Mouse (Mus musculus) midbrain, postnatal 0 days (tissue): Measurements from ENCODE around the gene Fam198b. TPM values are rescaled to one million over a fixed set of nuclear protein-coding genes. Genes with fewer than 3 reads are reported as not detected.

ENCODE experiments used
- ATAC-seq: fragments of 200-750 bp; cut with Nextera tagmentation; 2 replicates; pipeline ENCODE4 v1.8.0; 2017; ENCODE audit warnings: moderate number of reproducible peaks, mild to moderate bottlenecking, moderate TSS enrichment, moderate library complexity; ENCODE audit not compliant: low FRiP score
- DNase-seq: peaks from one replicate; pipeline ENCODE4 v3.0.0-alpha.2; 2015; ENCODE audit warnings: low spot score
- H3K27ac ChIP-seq: fragments of 300-500 bp; sonication (generic); 2 replicates; pipeline ENCODE4 v1.5.1; 2014; ENCODE audit warnings: low read depth, mild to moderate bottlenecking, low read length, mixed read lengths
- H3K27me3 ChIP-seq: fragments of 300-500 bp; sonication (generic); 2 replicates; pipeline ENCODE4 v1.6.1; 2014; ENCODE audit warnings: low read length, control low read depth, mixed read lengths; ENCODE audit not compliant: insufficient read depth
- H3K36me3 ChIP-seq: fragments of 300-500 bp; sonication (generic); 2 replicates; pipeline ENCODE4 v1.6.1; 2014; ENCODE audit warnings: low read length, control low read depth, mixed read lengths; ENCODE audit not compliant: insufficient read depth
- H3K4me1 ChIP-seq: fragments of 300-500 bp; sonication (generic); 2 replicates; pipeline ENCODE4 v1.6.1; 2014; ENCODE audit warnings: mild to moderate bottlenecking, control low read depth, antibody characterized with exemption, low read length, mixed read lengths; ENCODE audit not compliant: insufficient read depth
- H3K4me2 ChIP-seq: fragments of 300-500 bp; sonication (generic); 2 replicates; pipeline ENCODE4 v1.6.1; 2014; ENCODE audit warnings: low read depth, mild to moderate bottlenecking, low read length, mixed read lengths; ENCODE audit not compliant: poor library complexity, severe bottlenecking
- H3K4me3 ChIP-seq: fragments of 300-500 bp; sonication (generic); 2 replicates; pipeline ENCODE4 v1.5.1; 2014; ENCODE audit warnings: low read depth, mild to moderate bottlenecking, low read length, moderate library complexity
- H3K9ac ChIP-seq: fragments of 300-500 bp; sonication (generic); replicated peaks from 2 replicates; pipeline ENCODE4 v1.6.1; 2014; ENCODE audit warnings: mild to moderate bottlenecking, low read length, moderate library complexity, mixed read lengths; ENCODE audit not compliant: poor library complexity, severe bottlenecking
- H3K9me3 ChIP-seq: fragments of 300-500 bp; sonication (generic); 2 replicates; pipeline ENCODE4 v1.6.1; 2016; ENCODE audit warnings: low read length, control low read depth
- CTCF ChIP-seq: IDR thresholded peaks from 2 replicates; pipeline ENCODE4 v1.5.1; 2016; ENCODE audit warnings: antibody characterized with exemption, mild to moderate bottlenecking
- WGBS: fragments of 180-500 bp; shearing (Covaris S2); extraction: QIAGEN DNeasy Blood & Tissue Kit; methylation state at CpG from one replicate; pipeline ENCODE4 v1.1.7; 2014; 5-methylcytosine and 5-hydroxymethylcytosine counted together
- polyA plus RNA-seq: library from polyadenylated mRNA; unstranded; fragments of >200 nt; fragmentation: Nextera tagmentation; extraction: Ambion mirVana; gene quantifications from 2 replicates; pipeline ENCODE4 v1.2.1, GENCODE M21; 2015
- total RNA-seq: library from RNA; depleted of rRNA; stranded (reverse); fragments of >200 nt; gene quantifications from 2 replicates; pipeline ENCODE4 v1.2.3, GENCODE M21; 2014

The Fam198b gene
- total and polyA plus RNA-seq, 2 experiments from 2014 or later: 0.65 to 1.3 TPM

DNA sequence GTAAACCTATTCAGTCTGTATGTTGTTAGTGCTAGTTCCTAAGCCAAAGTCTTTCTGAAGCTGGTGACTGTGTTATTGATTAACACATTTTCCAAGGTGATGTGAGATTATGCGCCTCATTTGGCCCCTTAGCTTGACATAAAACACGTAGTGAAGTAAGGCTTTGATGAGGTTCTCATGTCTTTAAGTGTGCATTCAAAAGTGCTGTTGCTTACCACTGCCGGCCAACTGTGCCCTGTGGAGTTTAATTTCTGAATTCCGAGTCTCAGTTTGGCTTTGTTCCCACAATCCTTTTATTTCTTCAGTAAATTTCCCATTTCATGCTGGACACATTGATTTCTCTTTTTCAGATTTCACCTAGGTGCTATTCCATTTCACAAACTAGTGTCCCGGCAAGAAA, 26.6 kb upstream of the Fam198b start:
- ATAC-seq (no peak), DNase-seq (no peak)
- WGBS: 55% methylated on average over 5 of the region's 5 CpGs
- TF ChIP-seq CTCF: no peak
- no peaks in the 10 kb centered on the region for H3K9me3 ChIP-seq
- no peak overlapping the region for H3K4me2 ChIP-seq
- H3K27me3 ChIP-seq: no peaks in the 10 kb centered on the region
- H3K36me3 ChIP-seq: no peaks in the 10 kb centered on the region
- H3K9ac ChIP-seq: no peak overlapping the region
- no peaks in the 10 kb centered on the region for H3K4me1 ChIP-seq
- H3K27ac ChIP-seq: no peak overlapping the region
- no peak overlapping the region for H3K4me3 ChIP-seq

DNA sequence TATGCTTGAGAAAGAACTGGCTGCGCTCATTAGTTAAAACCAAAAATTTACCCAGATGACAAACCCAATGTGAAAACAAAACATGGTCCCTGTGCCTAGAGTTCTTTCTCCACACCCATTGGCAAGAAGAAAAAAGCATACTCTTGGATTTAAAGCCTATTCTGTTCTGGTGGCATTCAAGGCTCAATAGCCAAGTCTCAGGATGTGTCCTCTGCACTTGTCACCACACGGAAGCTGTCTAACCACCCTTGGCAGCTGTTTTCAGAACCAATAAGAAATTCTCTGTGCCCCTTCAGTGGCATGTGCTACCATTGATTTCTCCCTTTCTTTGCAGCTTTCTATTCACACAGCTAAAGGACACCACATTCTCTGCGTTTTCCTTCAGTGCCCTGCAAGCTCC, 26.1 kb upstream of the Fam198b start:
- Histone ChIP-seq H3K36me3 (no peaks in the 10 kb centered on the region), H3K4me3 (no peak overlapping the region), H3K27ac (no peak overlapping the region), H3K4me2 (no peak overlapping the region), H3K9me3 (no peaks in the 10 kb centered on the region), H3K4me1 (no peaks in the 10 kb centered on the region), H3K27me3 (no peaks in the 10 kb centered on the region), H3K9ac (no peak overlapping the region)
- ATAC-seq (no peak), DNase-seq (no peak)
- TF ChIP-seq CTCF: no peak
- 62% methylated on average over 3 of the region's 3 CpGs for WGBS

DNA sequence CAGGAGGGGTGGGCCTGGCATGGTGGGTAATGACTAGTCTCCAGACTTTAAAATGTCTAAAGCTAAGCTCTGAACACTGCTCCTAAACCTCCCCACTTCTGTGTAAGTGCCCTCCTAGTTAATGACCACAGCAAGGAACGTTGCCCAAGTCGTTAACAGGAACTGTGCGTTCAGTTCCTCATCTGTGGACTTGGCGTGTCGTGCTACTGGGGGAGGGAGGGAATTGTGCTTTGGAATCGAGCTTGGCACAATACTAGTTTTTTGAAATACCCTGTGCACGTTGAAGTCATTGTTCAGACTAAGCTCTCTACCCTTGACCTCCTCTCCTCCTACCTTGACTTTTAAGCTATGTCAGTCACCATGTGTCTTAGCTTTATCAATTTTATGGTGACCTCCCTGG, 19.5 kb upstream of the Fam198b start:
- no peak for TF ChIP-seq CTCF
- H3K27me3 ChIP-seq: no peaks in the 10 kb centered on the region
- DNase-seq: no peak
- WGBS: 70% methylated on average over 7 of the region's 7 CpGs
- no peaks in the 10 kb centered on the region for H3K9me3 ChIP-seq
- H3K4me1 ChIP-seq: no peaks in the 10 kb centered on the region
- no peak for ATAC-seq
- H3K36me3 ChIP-seq: no peaks in the 10 kb centered on the region
- no peak overlapping the region for H3K9ac ChIP-seq
- no peak overlapping the region for H3K4me3 ChIP-seq
- no peak overlapping the region for H3K4me2 ChIP-seq
- no peak overlapping the region for H3K27ac ChIP-seq

DNA sequence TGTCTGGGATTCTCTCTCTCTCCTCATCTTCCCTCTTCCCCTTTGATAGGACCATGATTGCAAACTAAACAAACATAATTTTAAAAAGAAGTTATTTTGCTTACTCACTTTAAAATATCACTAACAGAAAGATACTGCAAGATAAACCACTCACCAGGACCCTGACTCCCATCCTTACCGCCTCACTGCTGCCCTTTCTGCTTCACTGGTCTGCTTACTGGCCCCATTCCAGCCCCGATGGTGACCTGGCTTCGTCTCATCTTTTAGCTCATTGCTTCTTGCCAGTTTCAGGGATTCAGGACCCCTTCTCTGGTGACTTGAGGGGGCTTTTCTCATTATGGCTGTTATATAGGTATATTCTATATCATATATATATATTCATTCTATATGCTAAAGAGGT, 18.2 kb upstream of the Fam198b start:
- peak overlapping the region; percentile 86 for H3K27ac ChIP-seq
- H3K36me3 ChIP-seq: no peaks in the 10 kb centered on the region
- H3K9me3 ChIP-seq: no peaks in the 10 kb centered on the region
- no peak for DNase-seq
- H3K4me2 ChIP-seq: no peak overlapping the region
- 61% methylated on average over 3 of the region's 3 CpGs for WGBS
- no peaks in the 10 kb centered on the region for H3K27me3 ChIP-seq
- H3K4me1 ChIP-seq: no peaks in the 10 kb centered on the region
- TF ChIP-seq CTCF: no peak
- H3K4me3 ChIP-seq: no peak overlapping the region
- no peak overlapping the region for H3K9ac ChIP-seq
- ATAC-seq: no peak

DNA sequence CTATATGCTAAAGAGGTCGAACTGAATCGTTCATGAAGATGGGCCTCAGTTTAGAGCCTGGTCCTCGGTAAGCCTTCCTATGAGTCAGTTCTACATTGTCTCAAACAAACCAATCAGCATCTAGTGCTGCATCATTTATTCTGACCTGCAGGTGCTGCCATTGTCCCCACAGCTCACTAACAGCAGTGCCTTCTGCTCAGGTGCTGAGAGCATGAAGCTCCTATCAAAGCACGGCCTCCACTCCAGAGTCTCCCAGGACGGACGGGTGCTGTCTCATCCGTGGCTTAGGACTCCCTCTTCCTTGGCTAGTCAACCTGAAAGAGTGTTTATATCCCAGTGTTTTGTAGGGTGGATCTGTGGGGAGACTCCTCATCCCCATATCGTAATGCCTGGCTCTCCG, 17.8 kb upstream of the Fam198b start:
- Histone ChIP-seq H3K27ac (peak overlapping the region; percentile 86), H3K4me3 (no peak overlapping the region), H3K4me1 (no peaks in the 10 kb centered on the region), H3K9ac (no peak overlapping the region), H3K36me3 (no peaks in the 10 kb centered on the region), H3K27me3 (no peaks in the 10 kb centered on the region), H3K4me2 (no peak overlapping the region), H3K9me3 (no peaks in the 10 kb centered on the region)
- WGBS: 55% methylated on average over 9 of the region's 9 CpGs
- ATAC-seq (peak; percentile 52; the same call in 1 of the 2 replicates), DNase-seq (peak; percentile 28)
- peak; percentile 52 for TF ChIP-seq CTCF

DNA sequence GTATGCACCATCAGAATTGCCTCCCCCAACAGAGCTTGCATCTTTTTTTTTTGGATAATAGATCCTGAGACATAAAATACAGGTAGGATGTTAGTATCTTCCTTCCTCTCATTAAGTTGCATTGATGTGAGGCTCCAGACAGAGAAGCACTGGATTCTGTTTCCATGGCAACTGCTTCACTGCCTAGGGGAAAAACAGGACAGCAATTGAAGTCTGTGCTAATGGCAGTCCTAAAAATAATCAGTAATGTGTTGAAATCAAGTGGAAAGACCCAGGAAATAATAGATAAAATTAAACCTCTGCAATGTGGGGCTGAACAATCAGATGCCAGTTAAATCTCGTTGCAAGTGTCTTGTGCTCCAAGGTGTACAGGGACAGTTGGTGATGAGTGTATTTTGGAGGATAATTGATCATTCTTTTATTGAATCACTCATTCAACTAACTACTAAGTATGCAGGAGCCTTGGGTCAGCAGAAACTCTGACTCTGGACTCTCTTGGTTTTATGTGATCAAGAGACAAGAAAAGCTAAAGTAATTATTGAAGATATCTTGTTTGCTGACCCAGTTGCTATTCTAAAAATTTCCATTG, 17.1 kb upstream of the Fam198b start:
- peak; percentile 86 for DNase-seq
- 9% methylated on average over 1 of the region's 1 CpGs for WGBS
- no peak for TF ChIP-seq CTCF
- no peaks in the 10 kb centered on the region for H3K4me1 ChIP-seq
- no peaks in the 10 kb centered on the region for H3K36me3 ChIP-seq
- no peak overlapping the region for H3K4me3 ChIP-seq
- H3K4me2 ChIP-seq: no peak overlapping the region
- ATAC-seq: peak; percentile 89
- H3K27me3 ChIP-seq: no peaks in the 10 kb centered on the region
- H3K9me3 ChIP-seq: no peaks in the 10 kb centered on the region
- no peak overlapping the region for H3K9ac ChIP-seq
- H3K27ac ChIP-seq: peak overlapping the region; percentile 86
